Mouse (Mus musculus): ENCODE measurements around the gene Olfr178.

The Olfr178 gene

DNA sequence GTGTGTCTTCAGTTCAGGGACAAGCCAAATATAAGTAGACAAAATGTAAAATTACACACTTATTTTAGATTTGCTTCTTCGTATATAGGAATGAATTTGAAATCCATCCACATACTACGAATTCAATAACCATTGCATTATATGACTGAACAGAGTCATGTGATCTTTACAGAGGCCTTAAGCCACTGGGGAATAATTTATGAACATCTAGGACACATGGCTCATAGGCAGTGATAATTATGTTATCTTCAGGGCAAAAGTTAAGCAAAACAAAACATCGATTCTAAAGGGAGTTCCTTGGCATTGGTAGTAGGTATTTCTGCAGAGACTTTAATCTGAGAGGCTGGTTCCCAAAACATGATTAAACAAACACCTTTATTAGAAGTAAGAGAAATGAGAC lies at the start of gene Olfr178:
Olfr178 (minus strand) TSS at position 101 of the 400 bp plus-strand sequence.
- no peak for DNase-seq (ENCODE audit: low spot score in 2 of 2)

DNA sequence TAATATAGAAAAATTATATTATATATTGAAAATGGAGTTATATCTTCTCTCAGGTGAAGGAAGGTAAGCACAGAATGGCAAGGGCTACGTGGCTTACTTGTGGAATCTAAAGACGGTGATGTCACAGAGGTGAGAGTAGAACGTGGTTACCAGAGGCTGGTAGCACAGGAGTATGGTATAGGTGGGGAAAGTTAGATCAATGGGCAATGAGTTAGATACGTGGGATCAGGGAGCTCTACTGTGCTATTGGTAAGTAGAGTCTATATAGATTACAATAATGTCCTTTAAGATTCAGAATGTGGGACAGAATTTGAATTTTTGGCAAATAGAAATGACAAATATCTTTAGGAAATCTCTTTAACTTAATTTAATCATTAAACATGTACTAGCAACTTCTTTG lies 37.4 kb upstream of the Olfr178 start, which contains the start of gene Olfr180:
Olfr180 (minus strand) TSS at position 101 of the 400 bp plus-strand sequence.
- no peak for DNase-seq (ENCODE audit: low spot score in 2 of 2)

DNA sequence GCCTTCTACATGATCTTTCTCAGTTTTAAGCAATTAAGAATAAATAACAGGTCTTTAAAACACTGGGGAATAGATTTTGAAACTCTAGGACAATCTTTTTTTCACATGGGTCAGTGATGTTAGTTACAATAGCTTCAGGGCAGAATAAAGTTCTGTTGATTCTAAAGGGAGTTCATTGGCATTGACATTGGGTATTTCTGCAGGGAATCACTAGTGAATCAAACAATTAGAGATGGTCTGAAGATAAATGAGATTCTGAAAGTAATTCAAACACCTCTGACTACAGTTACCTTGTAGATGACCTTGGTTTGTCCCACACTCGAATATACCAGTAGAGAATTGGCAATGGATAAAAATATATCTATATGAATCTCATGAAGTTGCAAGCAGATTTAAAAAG lies 36.8 kb upstream of the Olfr178 start, which contains the start of gene Olfr181:
Olfr181 (minus strand) TSS at position 101 of the 400 bp plus-strand sequence.
- DNase-seq (ENCODE audit: low spot score in 2 of 2): no peak

DNA sequence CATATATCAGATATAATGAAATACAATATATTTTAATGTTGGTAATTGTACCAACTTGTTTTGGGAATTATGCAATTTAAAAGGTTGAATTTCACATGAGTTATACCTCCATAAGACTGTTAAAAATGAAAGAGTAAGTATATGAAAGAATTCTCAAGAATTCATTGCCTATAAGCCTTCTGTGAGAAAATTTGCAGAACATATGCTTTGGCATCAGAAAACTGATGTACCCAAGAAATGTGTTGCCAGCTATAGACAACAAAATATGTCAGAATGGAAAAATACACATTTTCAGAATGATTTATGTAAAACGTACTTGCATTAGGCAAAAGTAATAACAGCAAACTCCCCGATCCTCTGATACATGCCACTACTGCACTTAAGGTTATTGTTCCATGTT lies 7.4 kb downstream of the Olfr178 start:
- no peak for DNase-seq (ENCODE audit: low spot score in 2 of 2)

DNA sequence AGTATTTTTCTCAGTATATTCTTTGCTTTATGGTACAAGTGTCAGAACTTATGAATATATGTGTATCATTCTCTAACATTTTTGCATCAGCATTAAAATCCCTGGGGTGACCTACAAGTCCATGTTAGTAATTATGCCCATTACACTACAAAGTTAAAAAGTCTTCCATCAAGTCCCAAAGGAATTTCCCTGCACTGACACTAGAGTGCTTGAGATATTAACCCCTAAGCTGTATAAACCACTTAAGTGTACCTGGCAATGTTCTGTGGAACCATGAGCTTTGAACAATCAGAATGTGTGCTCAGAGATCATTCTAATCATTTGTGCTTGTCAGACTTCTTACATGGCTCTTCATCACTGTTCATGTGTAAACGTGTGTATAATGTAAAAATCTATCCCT lies 17.2 kb downstream of the Olfr178 start, which contains the start of gene Olfr177:
Olfr177 (minus strand) TSS at position 101 of the 400 bp plus-strand sequence.
- DNase-seq (ENCODE audit: low spot score in 2 of 2): no peak

DNA sequence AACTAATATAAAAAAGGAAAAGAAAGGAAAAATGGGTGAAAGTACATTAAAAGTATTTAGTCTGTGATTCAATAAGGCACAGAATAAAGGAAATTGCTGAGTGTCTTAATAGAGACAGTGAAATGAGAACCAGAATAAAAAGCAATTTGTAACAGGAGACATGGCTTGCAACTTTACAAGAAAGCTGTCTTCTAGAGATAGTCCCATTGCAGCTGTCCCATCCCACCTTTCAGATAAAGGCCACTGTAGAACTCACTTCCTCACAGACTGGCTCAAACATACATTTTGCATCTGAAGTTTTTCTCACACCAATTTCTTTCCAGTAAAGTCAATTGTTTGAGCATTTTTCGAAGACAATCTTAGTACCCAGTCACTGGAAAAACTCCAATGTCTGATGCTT lies 30.4 kb downstream of the Olfr178 start:
- DNase-seq (ENCODE audit: low spot score in 2 of 2): no peak

DNA sequence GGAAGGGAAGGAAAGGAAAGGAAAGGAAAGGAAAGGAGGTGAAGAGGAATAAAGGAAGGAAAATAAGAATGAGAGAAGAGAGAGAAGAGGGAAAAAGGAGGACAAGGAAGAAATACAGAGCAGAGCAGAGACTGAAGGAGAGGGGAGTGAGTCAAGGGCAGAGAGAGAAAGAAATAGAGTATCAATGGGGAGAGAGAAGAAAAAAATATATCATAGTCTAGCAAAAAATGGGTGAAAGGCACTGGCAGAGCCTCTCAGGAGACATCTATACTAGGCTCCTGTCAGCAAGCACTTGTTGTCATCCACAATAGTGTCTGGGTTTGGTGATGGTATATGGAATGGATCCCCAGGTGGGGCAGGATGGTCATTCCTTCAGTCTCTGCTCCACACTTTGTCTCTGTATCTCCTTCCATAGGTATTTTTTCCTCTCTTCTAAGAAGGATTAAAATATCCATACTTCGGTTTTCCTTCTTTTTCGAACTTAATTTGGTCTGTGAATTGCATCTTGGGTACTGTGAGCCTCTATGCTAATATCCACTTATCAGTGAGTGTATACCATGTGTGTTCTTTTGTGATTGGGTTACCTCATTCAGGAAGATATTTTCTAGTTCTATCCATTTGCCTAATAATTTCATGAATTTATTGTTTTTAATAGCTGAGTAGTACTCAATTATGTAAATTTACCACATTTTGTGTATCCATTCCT lies 31.7 kb downstream of the Olfr178 start:
- DNase-seq (ENCODE audit: low spot score in 2 of 2): no peak
